Mouse (Mus musculus): Measurements from ENCODE around the gene Lrrc7.
"Not testable (repeated sequence)": the region's sequence is repeated elsewhere in the genome, so short reads cannot be mapped to it uniquely, and the experiment has no call there.

- TF ChIP-seq CTCF (IDR thresholded peaks at IDR 0.05; ENCODE audit: low read depth, low read length); GATA1 (IDR thresholded peaks at IDR 0.05; ENCODE audit: borderline replicate concordance, low read length); TAL1 (conservative IDR thresholded peaks at IDR 0.05; ENCODE audit: low read depth, low read length): not testable (repeated sequence)
These were observed 459.5 kb downstream of the Lrrc7 start for GRCm38 (mm10) chr3:158102530-158102929.
